Mouse (Mus musculus) kidney, postnatal 0 days (tissue): ENCODE measurements at regions not wholly inside any gene's neighbourhood (a gene's known extent, or its start where the extent isn't known, plus 50 kb on each side); places are given as distances from the start of the nearest gene placed in this dataset.
A peak's percentile ranks its signal among the peaks of the same experiment; 100 is the strongest.

ENCODE experiments used
- ATAC-seq: fragments of 200-750 bp; cut with Nextera tagmentation; replicated peaks from 2 replicates; pipeline ENCODE4 v1.8.0; 2017; ENCODE audit warnings: low read depth, moderate number of reproducible peaks, moderate TSS enrichment, moderate library complexity; ENCODE audit not compliant: low FRiP score
- DNase-seq: peaks from one replicate; pipeline ENCODE4 v3.0.0-alpha.2; 2016; ENCODE audit warnings: low spot score
- H3K27ac ChIP-seq: fragments of 300-500 bp; sonication (generic); 2 replicates; pipeline ENCODE4 v1.5.1; 2014; ENCODE audit warnings: mild to moderate bottlenecking
- H3K27me3 ChIP-seq: fragments of 300-500 bp; sonication (generic); 2 replicates; pipeline ENCODE4 v1.6.1; 2014; ENCODE audit warnings: low read length, mixed read lengths; ENCODE audit not compliant: insufficient read depth
- H3K36me3 ChIP-seq: fragments of 300-500 bp; sonication (generic); 2 replicates; pipeline ENCODE4 v1.6.1; 2014; ENCODE audit warnings: low read length, mixed read lengths; ENCODE audit not compliant: insufficient read depth
- H3K4me1 ChIP-seq: fragments of 300-500 bp; sonication (generic); replicated peaks from 2 replicates; pipeline ENCODE4 v1.6.1; 2014; ENCODE audit warnings: antibody characterized with exemption, low read length, mixed read lengths; ENCODE audit not compliant: insufficient read depth
- H3K4me2 ChIP-seq: fragments of 300-500 bp; sonication (generic); 2 replicates; pipeline ENCODE4 v1.6.1; 2014; ENCODE audit warnings: mild to moderate bottlenecking, low read length, moderate library complexity, mixed read lengths
- H3K4me3 ChIP-seq: fragments of 300-500 bp; sonication (generic); replicated peaks from 2 replicates; pipeline ENCODE4 v1.5.1; 2014; ENCODE audit warnings: low read depth, low read length
- H3K9ac ChIP-seq: fragments of 300-500 bp; sonication (generic); 2 replicates; pipeline ENCODE4 v1.6.1; 2014; ENCODE audit warnings: low read depth, low read length
- H3K9me3 ChIP-seq: fragments of 300-500 bp; sonication (generic); replicated peaks from 2 replicates; pipeline ENCODE4 v1.6.1; 2016; ENCODE audit warnings: low read length, inconsistent platforms, mixed read lengths
- CTCF ChIP-seq: IDR thresholded peaks from 2 replicates; pipeline ENCODE4 v1.5.1; 2016; ENCODE audit warnings: antibody characterized with exemption, low read depth, mild to moderate bottlenecking, moderate library complexity
- WGBS: fragments of 180-500 bp; shearing (Covaris S2); extraction: QIAGEN DNeasy Blood & Tissue Kit; methylation state at CpG from one replicate; pipeline ENCODE4 v1.1.7; 2014; 5-methylcytosine and 5-hydroxymethylcytosine counted together

DNA sequence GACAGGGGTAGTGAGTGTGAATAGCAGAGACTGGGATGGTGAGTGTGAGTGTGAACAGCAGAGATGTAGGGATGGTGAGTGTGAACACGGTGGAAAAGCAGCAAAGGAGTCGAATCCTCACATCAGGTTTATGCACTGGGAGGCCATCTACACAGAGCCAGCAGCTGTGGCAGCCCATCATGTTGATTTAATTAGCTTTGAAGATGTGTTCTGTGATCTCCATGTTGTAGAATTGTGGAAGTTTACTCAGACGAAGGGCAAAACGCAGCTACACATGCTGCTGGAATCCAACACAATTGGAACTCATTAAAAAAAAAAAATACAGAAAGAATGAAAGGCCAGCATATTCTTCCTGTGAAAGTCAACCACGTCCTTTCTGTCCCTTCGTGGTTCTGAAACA is 80.2 kb upstream of the Lrig3 start:
- Histone ChIP-seq H3K27ac (no peak overlapping the region), H3K36me3 (no peaks in the 10 kb centered on the region), H3K4me2 (no peak overlapping the region), H3K27me3 (no peaks in the 10 kb centered on the region), H3K4me3 (no peak overlapping the region), H3K9me3 (no peaks in the 10 kb centered on the region), H3K4me1 (no peaks in the 10 kb centered on the region), H3K9ac (no peak overlapping the region)
- DNase-seq (no peak), ATAC-seq (no peak)
- WGBS: 46% methylated on average over 6 of the region's 6 CpGs
- no peak for TF ChIP-seq CTCF

DNA sequence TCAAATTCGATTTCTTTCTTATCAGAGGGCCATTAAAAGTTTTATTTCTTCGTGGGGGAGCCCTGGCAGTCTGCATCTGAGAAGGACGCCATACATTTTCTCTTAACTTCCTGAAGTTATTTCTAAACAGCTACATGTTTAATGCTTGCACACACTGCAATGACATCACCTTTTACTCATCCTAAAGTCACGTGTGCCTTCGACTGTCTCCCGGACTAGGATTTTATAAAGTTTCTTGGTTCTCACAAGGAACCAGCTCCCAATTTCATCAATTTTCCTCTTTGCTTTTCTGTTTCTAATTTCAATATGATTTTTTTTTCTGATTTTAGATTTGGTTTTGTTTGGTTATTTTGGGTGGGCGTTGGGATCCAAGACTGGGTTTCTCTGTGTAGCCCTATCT is 73.8 kb upstream of the Lrig3 start:
- Histone ChIP-seq H3K36me3 (no peaks in the 10 kb centered on the region), H3K4me1 (no peaks in the 10 kb centered on the region), H3K9ac (no peak overlapping the region), H3K27me3 (no peaks in the 10 kb centered on the region), H3K4me2 (no peak overlapping the region), H3K4me3 (no peak overlapping the region), H3K9me3 (no peaks in the 10 kb centered on the region), H3K27ac (no peak overlapping the region)
- WGBS: 77% methylated on average over 7 of the region's 7 CpGs
- no peak for DNase-seq
- ATAC-seq: no peak
- no peak for TF ChIP-seq CTCF

GRCm38 (mm10) chr10:125895744-125896482 is 70.1 kb upstream of the Lrig3 start:
- no peak overlapping the region for H3K27ac ChIP-seq
- peak; percentile 84 for ATAC-seq
- H3K9ac ChIP-seq: no peak overlapping the region
- H3K4me1 ChIP-seq: no peaks in the 10 kb centered on the region
- H3K27me3 ChIP-seq: no peaks in the 10 kb centered on the region
- no peaks in the 10 kb centered on the region for H3K9me3 ChIP-seq
- TF ChIP-seq CTCF: no peak
- no peak overlapping the region for H3K4me3 ChIP-seq
- H3K36me3 ChIP-seq: no peaks in the 10 kb centered on the region
- H3K4me2 ChIP-seq: no peak overlapping the region
- peak; percentile 85 for DNase-seq
- WGBS: 45% methylated on average over 7 of the region's 7 CpGs

DNA sequence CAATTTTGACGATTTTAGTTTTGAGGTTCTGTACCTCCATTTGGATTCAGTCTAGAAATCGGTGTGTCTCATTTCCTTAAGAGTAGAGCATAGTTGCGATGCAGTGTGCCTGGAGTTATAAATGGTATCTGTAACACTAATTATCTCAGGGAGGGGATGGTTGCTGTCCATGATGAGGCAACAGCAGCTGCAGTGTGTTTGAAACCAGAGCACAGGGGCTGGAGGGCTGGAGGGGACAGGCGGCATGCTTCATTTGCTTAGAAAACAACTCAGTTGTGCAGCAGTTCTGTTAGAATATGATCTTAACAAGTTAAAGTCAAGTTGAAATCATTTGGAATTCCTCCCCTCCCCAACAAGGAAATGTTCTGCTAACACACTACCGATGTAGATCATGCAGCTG is 69.3 kb upstream of the Lrig3 start:
- Histone ChIP-seq H3K4me2 (no peak overlapping the region), H3K27me3 (no peaks in the 10 kb centered on the region), H3K4me1 (no peaks in the 10 kb centered on the region), H3K9ac (no peak overlapping the region), H3K27ac (no peak overlapping the region), H3K9me3 (no peaks in the 10 kb centered on the region), H3K4me3 (no peak overlapping the region), H3K36me3 (no peaks in the 10 kb centered on the region)
- TF ChIP-seq CTCF: no peak
- DNase-seq: peak; percentile 86
- 37% methylated on average over 5 of the region's 5 CpGs for WGBS
- ATAC-seq: peak; percentile 72; the same call in 1 of the 2 replicates

DNA sequence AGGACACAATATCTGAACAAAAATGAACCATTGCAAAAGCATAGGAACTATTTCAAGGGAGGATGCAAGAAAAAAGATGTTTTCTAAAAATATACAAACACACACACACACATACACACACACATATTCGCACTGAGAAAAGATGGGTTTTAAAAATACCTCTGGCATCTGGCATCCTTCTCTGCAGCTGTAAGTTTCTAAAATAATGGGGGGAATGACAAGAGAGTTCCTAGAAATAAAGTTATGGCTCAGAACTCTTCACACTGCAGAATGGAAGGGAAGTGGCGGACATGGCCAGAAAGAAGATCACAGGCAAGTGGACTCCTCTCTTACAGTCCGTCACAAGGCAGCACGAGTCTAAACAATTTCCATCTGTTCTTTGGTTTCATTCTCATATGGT is 66.5 kb upstream of the Lrig3 start:
- Histone ChIP-seq H3K36me3 (no peaks in the 10 kb centered on the region), H3K4me2 (no peak overlapping the region), H3K9me3 (no peaks in the 10 kb centered on the region), H3K4me1 (no peaks in the 10 kb centered on the region), H3K9ac (no peak overlapping the region), H3K27me3 (no peaks in the 10 kb centered on the region), H3K27ac (no peak overlapping the region), H3K4me3 (no peak overlapping the region)
- no peak for ATAC-seq
- 88% methylated on average over 4 of the region's 4 CpGs for WGBS
- no peak for DNase-seq
- no peak for TF ChIP-seq CTCF

DNA sequence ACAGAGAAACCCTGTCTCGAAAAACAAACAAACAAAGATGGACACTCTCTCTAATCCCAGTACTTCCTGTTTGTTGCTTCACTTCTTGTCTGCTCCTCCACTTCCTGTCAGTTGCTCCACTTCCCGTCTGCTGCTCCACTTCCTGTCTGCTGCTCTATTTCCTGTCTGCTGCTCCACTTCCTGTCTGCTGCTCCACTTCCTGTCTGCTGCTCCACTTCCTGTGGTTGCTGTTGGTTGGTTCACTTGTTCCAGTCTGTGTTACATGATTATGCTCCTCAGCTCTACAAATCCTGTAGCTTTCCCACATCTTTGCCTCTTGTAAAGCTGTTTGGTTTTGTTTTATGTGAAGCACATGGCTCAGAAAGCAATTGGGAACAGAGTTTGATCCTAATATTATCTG is 65.4 kb upstream of the Lrig3 start:
- H3K4me1 ChIP-seq: no peaks in the 10 kb centered on the region
- H3K9ac ChIP-seq: no peak overlapping the region
- TF ChIP-seq CTCF: no peak
- H3K27ac ChIP-seq: no peak overlapping the region
- no peaks in the 10 kb centered on the region for H3K27me3 ChIP-seq
- 81% methylated on average over 2 of the region's 2 CpGs for WGBS
- no peak overlapping the region for H3K4me3 ChIP-seq
- ATAC-seq: no peak
- H3K36me3 ChIP-seq: no peaks in the 10 kb centered on the region
- no peak for DNase-seq
- no peaks in the 10 kb centered on the region for H3K9me3 ChIP-seq
- H3K4me2 ChIP-seq: no peak overlapping the region

DNA sequence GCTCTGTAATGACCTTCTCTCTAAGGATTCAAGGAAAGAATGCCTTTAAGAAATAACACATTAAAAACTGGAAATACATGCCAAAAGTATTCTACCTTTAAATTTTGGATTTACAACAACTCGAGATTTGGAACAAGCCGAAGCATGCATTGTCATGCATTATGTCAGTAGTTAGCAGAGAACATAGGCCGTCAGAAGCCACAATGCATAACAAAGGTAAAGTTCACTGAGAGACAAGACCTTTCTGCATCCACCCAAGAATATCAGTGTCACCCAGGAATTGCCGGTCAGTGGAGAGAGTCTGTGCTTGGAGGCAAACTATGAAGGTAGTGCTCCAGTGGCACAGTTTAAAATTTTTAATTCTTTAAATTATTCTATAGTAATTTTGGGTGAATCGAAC is 63.3 kb upstream of the Lrig3 start:
- Histone ChIP-seq H3K27me3 (no peaks in the 10 kb centered on the region), H3K9ac (no peak overlapping the region), H3K4me1 (no peaks in the 10 kb centered on the region), H3K4me2 (no peak overlapping the region), H3K36me3 (no peaks in the 10 kb centered on the region), H3K27ac (no peak overlapping the region), H3K4me3 (no peak overlapping the region), H3K9me3 (no peaks in the 10 kb centered on the region)
- ATAC-seq: no peak
- no peak for TF ChIP-seq CTCF
- DNase-seq: no peak
- 85% methylated on average over 5 of the region's 5 CpGs for WGBS
